Mouse (Mus musculus) liver, adult (tissue): Measurements from ENCODE around the gene Gm13212.
"Not testable (repeated sequence)": the region's sequence is repeated elsewhere in the genome, so short reads cannot be mapped to it uniquely, and the experiment has no call there.

ENCODE experiments used
- GATA4 ChIP-seq: IDR thresholded peaks from 2 replicates; pipeline ENCODE4 v1.6.1; 2014; ENCODE audit warnings: mild to moderate bottlenecking, low read length; ENCODE audit not compliant: insufficient replicate concordance

Gene Gm13212

GRCm38 (mm10) chr4:145585078-145585477, at the start of gene Gm13212:
TSS of gene Gm13212 (plus strand) at chr4:145585166.
- not testable (repeated sequence) for TF ChIP-seq GATA4

- no peak for TF ChIP-seq GATA4
Measured at GRCm38 (mm10) chr4:145556680-145557079, 28.3 kb upstream of the Gm13212 start.

DNA sequence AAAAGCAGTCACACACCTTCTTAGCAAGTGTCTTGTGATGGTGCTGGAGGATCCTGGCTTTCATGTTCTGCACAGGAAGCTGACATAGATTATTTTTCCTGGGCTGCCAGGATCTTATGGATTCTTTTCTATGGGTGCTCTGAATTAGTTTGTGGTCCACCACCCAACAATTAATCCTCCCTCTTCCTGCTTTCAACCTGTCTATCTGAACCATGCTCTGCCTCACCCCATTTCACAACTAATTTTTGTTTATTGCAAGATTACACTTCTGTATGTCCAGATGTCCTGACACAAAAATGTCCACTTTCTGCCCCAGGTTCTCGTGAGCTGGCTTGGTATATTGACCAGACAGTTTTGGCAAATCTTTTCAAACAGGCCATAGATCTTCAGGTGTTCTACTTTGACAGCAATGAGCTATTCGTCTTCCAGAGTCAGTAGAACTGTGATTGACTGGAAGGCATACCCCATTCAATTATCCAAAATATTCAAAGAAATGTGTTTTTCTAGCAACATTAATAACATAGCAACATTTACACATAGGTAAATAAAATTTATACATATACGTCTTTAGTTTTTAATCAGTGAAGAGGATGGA, 25.4 kb upstream of the Gm13212 start:
- no peak for TF ChIP-seq GATA4

DNA sequence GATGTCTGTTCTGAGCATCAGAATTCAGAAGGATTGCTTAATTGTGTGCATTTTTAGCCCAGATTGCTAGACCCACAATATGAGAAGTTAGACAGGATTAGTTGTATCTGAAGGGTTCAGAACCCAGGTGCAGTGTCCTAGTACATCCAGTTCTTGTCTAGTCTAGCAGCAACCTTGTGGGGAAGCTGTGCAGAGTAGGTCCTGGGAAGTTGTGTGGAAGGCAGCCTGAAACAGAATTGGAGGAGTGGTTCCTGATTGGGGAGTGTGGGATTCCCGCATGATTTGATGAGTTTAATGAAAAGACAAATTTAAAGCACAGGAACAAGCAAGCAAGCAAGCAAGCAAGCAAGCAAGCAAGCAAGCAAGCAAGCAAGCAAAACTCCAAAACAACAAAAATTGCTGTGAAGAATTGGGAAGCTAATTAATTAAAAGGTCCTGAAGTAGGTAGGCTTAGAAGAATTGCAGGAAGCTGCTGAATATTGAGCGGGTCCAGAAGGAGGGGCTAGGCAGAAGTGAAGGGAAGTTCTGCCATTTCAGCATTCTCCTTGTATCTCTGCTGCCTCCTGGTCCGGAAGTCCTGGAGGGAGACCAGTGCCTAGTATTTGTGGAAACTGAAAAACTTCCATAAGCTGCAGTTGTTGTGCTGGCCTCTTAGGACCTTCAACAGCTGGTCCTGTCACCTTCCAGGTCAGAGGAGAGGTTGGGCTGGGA, 20.7 kb upstream of the Gm13212 start:
- no peak for TF ChIP-seq GATA4

DNA sequence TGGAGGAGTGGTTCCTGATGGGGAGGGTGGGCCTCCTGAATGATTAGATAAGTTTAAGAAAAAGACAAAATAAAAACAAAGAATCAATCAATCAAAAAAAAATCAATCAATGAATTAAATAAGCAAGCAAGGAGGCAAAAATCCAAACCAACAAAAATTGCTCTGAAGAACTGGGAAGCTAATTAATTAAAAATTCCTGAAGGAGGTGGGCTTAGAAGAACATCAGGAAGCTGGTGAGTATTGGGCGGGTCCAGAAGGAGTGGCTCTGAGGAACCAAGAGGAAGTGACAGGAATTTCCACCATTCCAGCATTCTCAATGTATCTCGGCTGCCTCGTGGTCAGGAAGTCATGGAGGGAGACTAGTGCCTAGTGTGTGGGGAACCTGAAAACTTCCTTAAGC, 85.4 kb downstream of the Gm13212 start, which contains the start of gene Zfp980:
Gene Zfp980, plus strand, starts transcription at position 301 of the 400 bp plus-strand sequence.
- not testable (repeated sequence) for TF ChIP-seq GATA4
